Mouse (Mus musculus) G1E (cell line): ENCODE results near the gene Stxbp4.

Experiments used
- CTCF ChIP-seq: IDR thresholded peaks from 2 replicates; pipeline ENCODE4 v1.5.1; 2012; ENCODE audit warnings: low read depth, low read length, inconsistent platforms, mixed read lengths
- GATA1 ChIP-seq: IDR thresholded peaks from 2 replicates; pipeline ENCODE4 v1.6.1; 2012; ENCODE audit warnings: borderline replicate concordance, low read length, inconsistent platforms, mixed read lengths
- POLR2AphosphoS5 ChIP-seq: IDR thresholded peaks from 2 replicates; pipeline ENCODE4 v1.6.1; 2012; ENCODE audit warnings: low read depth, low read length, inconsistent platforms; ENCODE audit not compliant: insufficient replicate concordance
- TAL1 ChIP-seq: conservative IDR thresholded peaks from 2 replicates; pipeline ENCODE4 v1.6.1; 2012; ENCODE audit warnings: low read depth, low read length, inconsistent platforms, mixed read lengths

DNA sequence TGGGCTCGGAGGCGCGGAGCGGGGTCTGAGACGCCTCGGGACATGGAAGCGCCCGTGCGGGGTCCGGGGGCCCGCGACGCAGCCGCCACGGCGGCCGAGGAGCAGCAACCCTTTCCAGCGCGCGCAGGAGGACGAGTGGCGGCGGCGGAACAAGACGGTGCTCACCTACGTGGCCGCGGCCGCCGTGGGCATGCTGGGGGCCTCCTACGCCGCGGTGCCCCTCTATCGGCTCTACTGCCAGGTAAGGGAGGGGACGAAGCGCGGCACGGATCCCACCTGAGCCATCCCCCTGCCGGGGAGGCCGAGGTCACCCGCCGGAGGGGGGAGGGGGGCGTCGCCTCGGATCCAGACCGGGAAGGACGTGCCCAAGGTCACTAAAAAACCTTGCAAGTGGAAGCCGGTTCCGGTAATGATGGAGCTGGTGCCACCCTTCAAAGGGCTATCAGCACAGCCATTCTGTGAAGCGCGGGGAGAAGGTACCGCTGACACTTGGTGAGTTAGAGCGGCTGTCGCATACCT lies 487 bp upstream of the Stxbp4 start:
- no peak for TF ChIP-seq CTCF
- TF ChIP-seq TAL1 = no peak
- no peak for TF ChIP-seq GATA1
- no peak for TF ChIP-seq POLR2AphosphoS5
